Mouse (Mus musculus): ENCODE data around the gene Rpl19.

- no peak for TF ChIP-seq CTCF (IDR thresholded peaks at IDR 0.05; ENCODE audit: low read depth)
- TF ChIP-seq EP300 (IDR thresholded peaks at IDR 0.05; ENCODE audit: low read depth), result no peak
Observed at GRCm38 (mm10) chr11:98021565-98022252, 4.8 kb upstream of the Rpl19 start.
